Mouse (Mus musculus) R1 (cell line): Measurements from ENCODE around the gene Mical3.

Experiments used
- DNase-seq: peaks from one replicate; pipeline ENCODE4 v3.0.0-alpha.2; 2018; ENCODE audit warnings: low read depth, low spot score

Gene Mical3

GRCm38 (mm10) chr6:120907876-120908597 is 222.8 kb downstream of the Mical3 start:
- peak; percentile 71 for DNase-seq

GRCm38 (mm10) chr6:120906521-120906920 is 224.3 kb downstream of the Mical3 start:
- DNase-seq, result no peak

GRCm38 (mm10) chr6:120905111-120905510 is 225.7 kb downstream of the Mical3 start:
- DNase-seq, result no peak

- no peak for DNase-seq
Measured at GRCm38 (mm10) chr6:120903961-120904360, 226.8 kb downstream of the Mical3 start.

- peak; percentile 91 for DNase-seq
Measured at GRCm38 (mm10) chr6:120903450-120903912, 227.3 kb downstream of the Mical3 start.

- DNase-seq, result no peak
Measured at GRCm38 (mm10) chr6:120901776-120902645, 228.8 kb downstream of the Mical3 start.

GRCm38 (mm10) chr6:120898188-120898833 is 232.5 kb downstream of the Mical3 start:
- DNase-seq, result peak; percentile 80

- DNase-seq, result peak; percentile 36
Measured at GRCm38 (mm10) chr6:120894524-120894923, 236.3 kb downstream of the Mical3 start.

- no peak for DNase-seq
Measured at GRCm38 (mm10) chr6:120894089-120894488, 236.7 kb downstream of the Mical3 start.

GRCm38 (mm10) chr6:120886696-120887095 is 244.1 kb downstream of the Mical3 start:
- DNase-seq, result no peak

GRCm38 (mm10) chr6:120884436-120884835 is 246.4 kb downstream of the Mical3 start:
- DNase-seq, result no peak
